Mouse (Mus musculus) thymus, adult 2 months (tissue): ENCODE data around the gene Arcn1.

ENCODE experiments used
- CTCF ChIP-seq: fragments of 200-500 bp; IDR thresholded peaks from 2 replicates; pipeline ENCODE4 v1.5.1; 2012; ENCODE audit warnings: mild to moderate bottlenecking, control low read depth, low read length, moderate library complexity, borderline replicate concordance; ENCODE audit not compliant: control insufficient read depth, poor library complexity, insufficient read depth; ENCODE audit errors: extremely low read depth
- POLR2A ChIP-seq: fragments of 200-500 bp; IDR thresholded peaks from 2 replicates; pipeline ENCODE4 v1.6.1; 2012; ENCODE audit warnings: mild to moderate bottlenecking, low read length, control low read depth, moderate library complexity; ENCODE audit not compliant: control insufficient read depth, poor library complexity, insufficient read depth; ENCODE audit errors: extremely low read depth

GRCm38 (mm10) chr9:44798298-44798697 is 30.7 kb upstream of the Arcn1 start:
- TF ChIP-seq CTCF (no peak), POLR2A (no peak)
